Mouse (Mus musculus): Measurements from ENCODE around the gene Recql5. TPM values are rescaled to one million over a fixed set of nuclear protein-coding genes. Genes with fewer than 3 reads are reported as not detected.
A peak's percentile ranks its signal among the peaks of the same experiment; 100 is the strongest.

The Recql5 gene
- polyA plus RNA-seq, 1 experiment from 2014 or later: 6.1 TPM

- H3K27ac ChIP-seq (ENCODE audit: low read depth): peak overlapping the region; percentile 95
- no peak for ATAC-seq
These were observed 32.5 kb downstream of the Recql5 start for GRCm38 (mm10) chr11:115900561-115901337.

DNA sequence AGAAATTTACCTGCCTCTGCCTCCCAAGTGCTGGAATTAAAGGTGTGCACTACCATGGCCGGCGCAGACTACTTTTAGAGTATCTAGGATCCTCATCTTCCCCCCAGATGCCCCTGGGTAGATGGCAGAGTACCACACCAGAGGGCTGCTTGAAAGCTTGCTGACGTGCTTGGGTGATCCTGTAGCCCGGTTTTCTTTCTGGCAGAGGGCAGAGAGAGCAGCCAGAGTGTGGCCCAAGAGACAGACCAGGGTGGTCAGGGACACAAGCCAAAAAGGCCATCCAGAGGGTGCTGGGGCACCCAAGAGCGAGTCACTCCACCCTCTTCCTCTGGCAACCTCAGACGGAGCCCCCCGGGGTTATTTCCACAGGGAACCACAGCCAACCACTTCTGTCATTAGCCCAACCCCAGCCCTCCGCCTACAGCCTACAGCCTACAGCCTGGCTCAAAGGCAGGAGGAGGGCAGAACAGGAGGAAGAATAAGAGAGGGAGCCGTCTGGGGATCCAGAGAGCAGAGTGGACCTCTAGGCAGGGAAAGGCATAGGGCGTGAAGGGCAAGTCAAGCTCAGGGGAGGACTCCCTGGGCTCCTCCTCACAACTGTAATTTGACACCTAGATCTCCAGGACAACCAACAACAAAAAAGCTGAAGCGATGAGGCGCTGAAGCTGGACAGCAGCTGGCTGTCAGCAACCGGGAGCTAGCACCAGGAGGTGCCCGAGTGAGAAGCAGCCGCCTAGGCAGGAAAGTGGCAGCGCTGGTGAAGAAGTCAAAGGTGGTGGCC, 33.6 kb downstream of the Recql5 start, which contains the start of gene Smim5:
Smim5 (plus strand) TSS at position 481 of the 781 bp plus-strand sequence.
- Histone ChIP-seq H3K4me2 (ENCODE audit: low read depth, low read length) (peak within 1 kb of the TSS; percentile 77), H3K27me3 (ENCODE audit: insufficient read depth, low read length) (no peaks in the 10 kb centered on the region), H3K27ac (ENCODE audit: low read depth) (peak within 1 kb of the TSS; percentile 95), H3K4me1 (ENCODE audit: insufficient read depth) (peaks cover 50% of the 10 kb centered on the region), H3K9ac (replicated peaks) (peak within 1 kb of the TSS; percentile 80), H3K9me3 (ENCODE audit: low read length) (no peaks in the 10 kb centered on the region), H3K4me3 (ENCODE audit: low read depth, low read length) (peak within 1 kb of the TSS; percentile 63), H3K36me3 (replicated peaks; ENCODE audit: insufficient read depth, low read length) (peaks cover 14% of the 10 kb centered on the region)
- peak; percentile 62 for DNase-seq
- ATAC-seq: peak; percentile 35
- 27% methylated on average over 16 of the region's 16 CpGs for WGBS (ENCODE audit: insufficient replicate concordance)
- TF ChIP-seq CTCF (IDR thresholded peaks at IDR 0.05; ENCODE audit: low read depth): peak; percentile 25; the same call in 1 of the 2 replicates
- TF ChIP-seq EP300 (IDR thresholded peaks at IDR 0.05; ENCODE audit: low read depth): no peak

More at GRCm38 (mm10) chr11:115900561-115901337, 32.5 kb downstream of the Recql5 start:
- Histone ChIP-seq H3K9me3 (ENCODE audit: low read length) (no peaks in the 10 kb centered on the region), H3K4me1 (ENCODE audit: insufficient read depth) (peaks cover 59% of the 10 kb centered on the region), H3K4me2 (ENCODE audit: low read depth, low read length) (peak overlapping the region; percentile 77), H3K9ac (replicated peaks) (peak overlapping the region; percentile 80), H3K4me3 (ENCODE audit: low read depth, low read length) (peak overlapping the region; percentile 63), H3K27me3 (ENCODE audit: insufficient read depth, low read length) (no peaks in the 10 kb centered on the region), H3K36me3 (replicated peaks; ENCODE audit: insufficient read depth, low read length) (peaks cover 20% of the 10 kb centered on the region)
- 50% methylated on average over 8 of the region's 8 CpGs for WGBS (ENCODE audit: insufficient replicate concordance)
- DNase-seq: peak; percentile 30
- no peak for TF ChIP-seq CTCF (IDR thresholded peaks at IDR 0.05; ENCODE audit: low read depth)
- no peak for TF ChIP-seq EP300 (IDR thresholded peaks at IDR 0.05; ENCODE audit: low read depth)

GRCm38 (mm10) chr11:115898886-115899285, 34.4 kb downstream of the Recql5 start:
- TF ChIP-seq EP300 (IDR thresholded peaks at IDR 0.05; ENCODE audit: low read depth): no peak
- TF ChIP-seq CTCF (IDR thresholded peaks at IDR 0.05; ENCODE audit: low read depth): peak; percentile 94
- Histone ChIP-seq H3K27me3 (ENCODE audit: insufficient read depth, low read length) (no peaks in the 10 kb centered on the region), H3K4me1 (ENCODE audit: insufficient read depth) (peaks cover 43% of the 10 kb centered on the region), H3K4me2 (ENCODE audit: low read depth, low read length) (peak overlapping the region; percentile 77), H3K9ac (replicated peaks) (peak overlapping the region; percentile 80; the same call in 1 of the 2 replicates), H3K4me3 (ENCODE audit: low read depth, low read length) (no peak overlapping the region), H3K9me3 (ENCODE audit: low read length) (no peaks in the 10 kb centered on the region), H3K27ac (ENCODE audit: low read depth) (peak overlapping the region; percentile 95), H3K36me3 (replicated peaks; ENCODE audit: insufficient read depth, low read length) (peaks cover 17% of the 10 kb centered on the region)
- WGBS (ENCODE audit: insufficient replicate concordance): 8% methylated on average over 4 of the region's 4 CpGs
- ATAC-seq: 0 out of 2 replicates have a peak, but pooled peaks have one; percentile 6
- DNase-seq: peak; percentile 86

DNA sequence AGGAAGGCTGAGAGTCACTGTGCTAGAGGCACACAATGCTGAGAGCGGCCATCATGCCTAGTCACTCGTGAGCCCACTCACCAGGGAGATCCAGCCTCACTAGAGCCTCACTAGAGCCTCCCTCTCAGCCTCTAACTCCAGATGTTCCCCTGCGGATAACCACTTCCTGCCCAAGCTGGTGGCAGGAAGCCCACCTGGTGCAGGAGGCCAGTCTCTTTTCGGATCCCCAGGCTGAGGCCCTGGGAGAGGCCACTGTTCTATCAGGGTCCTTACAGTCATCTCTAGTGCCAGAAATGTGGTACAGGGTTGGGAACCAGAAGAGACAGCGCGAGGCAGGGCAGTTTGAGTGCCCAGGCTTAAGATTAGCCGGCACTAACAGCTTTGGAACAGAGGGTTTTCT, 34.8 kb downstream of the Recql5 start:
- no peaks in the 10 kb centered on the region for H3K9me3 ChIP-seq (ENCODE audit: low read length)
- H3K4me1 ChIP-seq (ENCODE audit: insufficient read depth): peaks cover 38% of the 10 kb centered on the region
- no peak for DNase-seq
- WGBS (ENCODE audit: insufficient replicate concordance): 44% methylated on average over 7 of the region's 7 CpGs
- peaks cover 22% of the 10 kb centered on the region for H3K36me3 ChIP-seq (replicated peaks; ENCODE audit: insufficient read depth, low read length)
- H3K27ac ChIP-seq (ENCODE audit: low read depth): peak overlapping the region; percentile 55
- no peak overlapping the region for H3K9ac ChIP-seq (replicated peaks)
- no peak for TF ChIP-seq EP300 (IDR thresholded peaks at IDR 0.05; ENCODE audit: low read depth)
- no peak for TF ChIP-seq CTCF (IDR thresholded peaks at IDR 0.05; ENCODE audit: low read depth)
- H3K27me3 ChIP-seq (ENCODE audit: insufficient read depth, low read length): no peaks in the 10 kb centered on the region
- no peak for ATAC-seq
- no peak overlapping the region for H3K4me3 ChIP-seq (ENCODE audit: low read depth, low read length)
- peak overlapping the region; percentile 77; the same call in 1 of the 2 replicates for H3K4me2 ChIP-seq (ENCODE audit: low read depth, low read length)

DNA sequence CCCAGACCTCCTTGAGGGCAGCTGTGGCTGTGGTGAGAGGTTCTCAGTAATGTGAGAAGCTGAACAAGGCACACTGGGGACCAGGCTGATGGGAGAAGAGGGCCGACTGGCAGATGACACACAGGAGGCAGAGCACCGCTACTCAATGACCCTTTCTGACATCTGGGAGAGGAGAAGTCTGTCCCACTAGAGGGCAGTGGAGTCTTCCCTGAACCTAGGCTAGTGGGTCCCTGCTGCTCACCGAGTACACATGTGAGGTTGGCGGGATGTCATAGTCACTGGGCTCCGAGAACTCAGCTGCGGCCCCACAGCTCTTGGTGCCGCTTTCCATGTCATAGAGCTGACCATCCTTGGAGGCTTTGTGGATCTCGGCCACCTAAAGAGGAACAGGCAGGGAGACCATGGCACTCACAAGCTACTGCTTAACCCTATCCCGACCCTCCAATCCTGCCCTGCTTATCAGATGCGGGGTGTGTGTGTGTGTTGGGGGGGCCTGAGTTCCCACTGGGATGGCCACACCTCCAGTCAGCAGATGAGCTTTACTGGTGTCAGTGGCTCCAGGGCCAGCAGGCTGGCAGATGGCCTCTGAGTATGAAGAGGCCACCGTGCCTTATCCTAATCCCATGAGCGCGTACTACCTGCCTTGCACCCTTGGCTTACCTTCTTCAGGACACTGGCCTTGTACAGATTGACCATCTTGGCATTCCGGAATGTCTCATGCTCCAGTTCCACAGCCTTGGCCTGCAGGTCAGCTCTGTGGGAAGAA, 38.3 kb downstream of the Recql5 start:
- Histone ChIP-seq H3K4me3 (ENCODE audit: low read depth, low read length) (no peak overlapping the region), H3K36me3 (replicated peaks; ENCODE audit: insufficient read depth, low read length) (peaks cover 22% of the 10 kb centered on the region), H3K4me2 (ENCODE audit: low read depth, low read length) (no peak overlapping the region), H3K9ac (replicated peaks) (no peak overlapping the region), H3K4me1 (ENCODE audit: insufficient read depth) (peaks cover 9% of the 10 kb centered on the region; the same call in 1 of the 2 replicates), H3K9me3 (ENCODE audit: low read length) (no peaks in the 10 kb centered on the region), H3K27ac (ENCODE audit: low read depth) (no peak overlapping the region), H3K27me3 (ENCODE audit: insufficient read depth, low read length) (no peaks in the 10 kb centered on the region)
- no peak for ATAC-seq
- 57% methylated on average over 14 of the region's 14 CpGs for WGBS (ENCODE audit: insufficient replicate concordance)
- no peak for DNase-seq
- TF ChIP-seq CTCF (IDR thresholded peaks at IDR 0.05; ENCODE audit: low read depth) (peak; percentile 76), EP300 (IDR thresholded peaks at IDR 0.05; ENCODE audit: low read depth) (no peak)

Measured in liver, postnatal 0 days (tissue).